Mouse (Mus musculus) hindbrain, embryonic 16.5 days (tissue): ENCODE measurements around the gene Cyp1a2. TPM values are rescaled to one million over a fixed set of nuclear protein-coding genes. Genes with fewer than 3 reads are reported as not detected.

Experiments used
- ATAC-seq: fragments of 200-750 bp; cut with Nextera tagmentation; 2 replicates; pipeline ENCODE4 v1.8.0; 2017; ENCODE audit warnings: moderate TSS enrichment, moderate library complexity
- H3K27ac ChIP-seq: fragments of 300-500 bp; sonication (generic); 2 replicates; pipeline ENCODE4 v1.5.1; 2014; ENCODE audit warnings: low read depth, mild to moderate bottlenecking, control low read depth, low read length, moderate library complexity
- H3K27me3 ChIP-seq: fragments of 300-500 bp; sonication (generic); replicated peaks from 2 replicates; pipeline ENCODE4 v1.6.1; 2014; ENCODE audit warnings: low read length; ENCODE audit not compliant: control insufficient read depth, insufficient read depth
- H3K36me3 ChIP-seq: fragments of 300-500 bp; sonication (generic); 2 replicates; pipeline ENCODE4 v1.6.1; 2014; ENCODE audit warnings: mild to moderate bottlenecking, low read length, moderate library complexity, mixed read lengths; ENCODE audit not compliant: control insufficient read depth, insufficient read depth
- H3K4me1 ChIP-seq: fragments of 300-500 bp; sonication (generic); 2 replicates; pipeline ENCODE4 v1.6.1; 2014; ENCODE audit warnings: low read depth, low read length; ENCODE audit not compliant: control insufficient read depth, insufficient read depth
- H3K4me2 ChIP-seq: fragments of 300-500 bp; sonication (generic); 2 replicates; pipeline ENCODE4 v1.6.1; 2014; ENCODE audit warnings: mild to moderate bottlenecking, low read length, control low read depth, moderate library complexity
- H3K4me3 ChIP-seq: fragments of 300-500 bp; sonication (generic); 2 replicates; pipeline ENCODE4 v1.5.1; 2014; ENCODE audit warnings: mild to moderate bottlenecking, low read length, control low read depth, moderate library complexity
- H3K9ac ChIP-seq: fragments of 300-500 bp; sonication (generic); 2 replicates; pipeline ENCODE4 v1.6.1; 2014; ENCODE audit warnings: low read depth, mild to moderate bottlenecking, control low read depth, low read length, moderate library complexity
- H3K9me3 ChIP-seq: fragments of 300-500 bp; sonication (generic); 2 replicates; pipeline ENCODE4 v1.6.1; 2014; ENCODE audit warnings: mild to moderate bottlenecking, low read length, moderate library complexity; ENCODE audit not compliant: control insufficient read depth
- WGBS: fragments of 180-500 bp; shearing (Covaris S2); extraction: QIAGEN DNeasy Blood & Tissue Kit; methylation state at CpG from one replicate; pipeline ENCODE4 v1.1.7; 2014; 5-methylcytosine and 5-hydroxymethylcytosine counted together
- polyA plus RNA-seq: library from polyadenylated mRNA; unstranded; fragments of >200 nt; fragmentation: Nextera tagmentation; extraction: Ambion mirVana; gene quantifications from 2 replicates; pipeline ENCODE4 v1.2.1, GENCODE M21; 2015

Gene Cyp1a2
- polyA plus RNA-seq, 1 experiment from 2014 or later, result not detected

DNA sequence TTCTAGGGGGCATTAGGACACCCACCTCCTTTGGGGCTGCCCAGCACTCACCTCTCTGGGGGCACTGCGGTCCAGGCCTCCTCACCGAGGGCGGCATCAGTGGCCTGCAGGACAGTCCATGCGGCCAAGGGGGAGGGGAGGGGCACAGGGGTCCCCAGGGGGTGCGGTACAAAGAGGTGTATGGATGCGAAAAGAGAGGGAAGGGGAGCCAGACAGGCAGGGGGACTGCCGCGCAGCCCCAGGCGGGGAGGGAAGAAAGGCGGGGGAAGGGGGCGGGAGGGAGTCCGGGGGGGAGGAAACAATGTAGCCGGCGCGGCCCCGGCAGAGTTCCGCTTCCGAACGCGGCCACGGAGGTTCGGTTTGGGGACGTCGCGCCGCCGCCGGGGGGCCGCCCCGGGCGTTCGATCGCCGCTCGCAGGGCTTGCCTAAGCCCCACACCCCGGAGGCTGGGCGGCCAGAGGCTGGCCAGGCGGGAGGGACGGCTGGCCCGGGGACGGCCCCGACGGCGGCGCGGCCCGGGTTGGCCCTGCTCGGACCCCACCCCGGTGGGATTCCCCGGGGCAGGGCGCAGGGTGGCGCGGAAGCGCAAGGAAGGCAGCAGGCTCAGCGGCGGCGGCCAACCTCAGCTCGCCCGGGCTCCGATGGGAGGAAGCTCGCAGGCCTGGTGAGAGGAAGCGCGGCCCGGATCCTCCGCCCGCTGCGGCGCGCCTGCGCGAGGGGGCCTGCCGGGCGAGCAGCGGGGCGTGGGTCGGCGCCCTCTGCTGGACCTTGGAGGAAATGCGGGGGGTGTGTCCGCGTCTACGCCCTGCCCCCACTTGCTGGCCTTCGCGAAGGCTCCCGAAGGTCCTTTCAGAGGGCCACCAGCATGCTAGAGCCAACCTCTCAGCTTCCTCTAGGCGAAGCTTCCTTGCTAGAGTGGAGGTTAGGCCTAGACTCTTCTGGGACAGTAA lies 38.3 kb downstream of the Cyp1a2 start:
- Histone ChIP-seq H3K36me3 (no peaks in the 10 kb centered on the region), H3K9ac (peak overlapping the region; percentile 100), H3K4me1 (peaks cover 43% of the 10 kb centered on the region), H3K27me3 (no peaks in the 10 kb centered on the region), H3K4me2 (peak overlapping the region; percentile 98), H3K4me3 (peak overlapping the region; percentile 96), H3K27ac (peak overlapping the region; percentile 93), H3K9me3 (no peaks in the 10 kb centered on the region)
- peak; percentile 89 for ATAC-seq
- 1% methylated on average over 60 of the region's 85 CpGs for WGBS

DNA sequence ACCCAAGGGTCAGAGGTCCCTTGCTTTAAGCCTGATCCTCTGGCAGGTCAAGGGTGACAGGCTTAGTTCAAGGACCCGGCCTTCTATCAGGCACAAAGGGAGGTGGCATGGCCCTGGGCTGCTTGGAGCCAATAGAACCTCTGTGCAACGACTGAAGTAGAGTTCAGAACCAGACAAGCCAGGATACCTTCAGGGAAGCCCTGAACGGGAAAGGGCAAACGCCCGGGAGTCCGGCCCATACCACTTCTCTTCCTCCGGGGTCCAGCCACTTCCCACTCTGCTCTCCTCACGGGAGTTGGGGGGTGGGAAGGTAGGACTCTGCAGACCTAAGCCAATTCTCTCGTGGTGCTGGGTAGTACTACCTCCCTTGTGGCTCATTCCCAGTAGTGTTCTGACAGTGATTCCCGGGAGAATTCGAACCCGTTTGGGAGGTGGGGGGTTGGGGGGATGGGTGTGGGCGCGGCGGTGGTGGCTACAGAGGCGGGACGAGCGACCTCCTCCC lies 39.0 kb downstream of the Cyp1a2 start:
- peak; percentile 3; the same call in 1 of the 2 replicates for ATAC-seq

DNA sequence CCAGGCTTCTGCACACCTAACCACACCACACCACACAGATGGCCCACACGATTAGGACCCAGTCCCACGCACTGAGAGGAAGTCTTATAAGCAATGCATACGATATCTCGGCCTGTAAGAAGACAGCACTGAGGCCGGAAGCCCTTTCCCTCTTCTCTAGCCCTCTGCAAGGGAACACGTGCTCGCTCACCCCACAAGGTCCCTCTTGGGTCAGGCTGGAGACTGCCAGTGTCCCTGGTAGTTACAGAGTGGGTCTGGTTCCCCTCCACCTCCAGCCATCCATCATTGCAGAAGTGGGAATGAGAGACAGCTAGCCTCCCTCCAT lies 39.7 kb downstream of the Cyp1a2 start:
- Histone ChIP-seq H3K4me2 (peak overlapping the region; percentile 98), H3K4me3 (peak overlapping the region; percentile 96), H3K9me3 (no peaks in the 10 kb centered on the region), H3K9ac (peak overlapping the region; percentile 100), H3K27ac (no peak overlapping the region; the same call in 1 of the 2 replicates), H3K27me3 (no peaks in the 10 kb centered on the region), H3K4me1 (peaks cover 57% of the 10 kb centered on the region), H3K36me3 (no peaks in the 10 kb centered on the region)
- ATAC-seq, result no peak
- 49% methylated on average over 7 of the region's 7 CpGs for WGBS

More for the DNA sequence above, 39.0 kb downstream of the Cyp1a2 start:
- H3K4me1 ChIP-seq, result peaks cover 50% of the 10 kb centered on the region
- no peaks in the 10 kb centered on the region for H3K36me3 ChIP-seq
- peak overlapping the region; percentile 100 for H3K9ac ChIP-seq
- no peaks in the 10 kb centered on the region for H3K27me3 ChIP-seq
- no peaks in the 10 kb centered on the region for H3K9me3 ChIP-seq
- peak overlapping the region; percentile 98 for H3K4me2 ChIP-seq
- WGBS, result under 1% methylated on average over 18 of the region's 18 CpGs
- peak overlapping the region; percentile 93 for H3K27ac ChIP-seq
- peak overlapping the region; percentile 96 for H3K4me3 ChIP-seq

DNA sequence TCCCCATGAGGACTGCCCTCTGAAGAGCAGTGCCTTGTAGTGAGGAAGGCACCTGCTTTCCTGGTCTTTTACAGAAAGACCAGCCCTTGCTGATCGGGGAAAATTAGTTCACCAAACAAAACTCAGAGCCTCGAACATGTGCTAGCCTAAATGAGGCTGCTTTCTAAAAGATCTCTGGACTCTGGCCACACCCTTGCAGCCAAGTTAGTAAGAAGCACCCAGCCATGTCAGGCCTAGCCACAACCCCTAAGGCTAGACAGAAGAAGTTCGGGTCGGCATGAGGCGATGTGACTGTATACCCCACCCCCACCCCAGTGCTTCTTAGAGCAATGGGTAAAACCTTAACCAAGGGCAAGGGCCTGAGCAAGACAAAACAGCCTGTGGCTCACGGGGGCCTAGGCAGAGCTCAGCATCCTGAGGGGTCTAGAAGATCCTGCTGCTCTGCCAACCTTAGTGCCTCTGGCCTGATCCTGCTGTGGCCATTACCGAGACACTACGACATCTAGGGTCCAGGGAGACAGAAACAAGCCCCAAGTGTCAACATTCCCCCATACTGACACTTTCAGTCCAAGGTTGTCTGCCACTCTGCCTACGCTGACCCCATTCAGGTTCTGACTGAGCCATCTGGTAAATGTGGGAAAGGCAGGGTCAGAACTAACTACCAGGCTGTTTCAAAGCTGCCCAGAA lies 40.2 kb downstream of the Cyp1a2 start:
- Histone ChIP-seq H3K27me3 (no peaks in the 10 kb centered on the region), H3K4me1 (peaks cover 62% of the 10 kb centered on the region), H3K9ac (peak overlapping the region; percentile 100), H3K9me3 (no peaks in the 10 kb centered on the region), H3K4me2 (peak overlapping the region; percentile 98), H3K4me3 (peak overlapping the region; percentile 96), H3K36me3 (no peaks in the 10 kb centered on the region), H3K27ac (no peak overlapping the region)
- no peak for ATAC-seq
- 68% methylated on average over 9 of the region's 9 CpGs for WGBS

DNA sequence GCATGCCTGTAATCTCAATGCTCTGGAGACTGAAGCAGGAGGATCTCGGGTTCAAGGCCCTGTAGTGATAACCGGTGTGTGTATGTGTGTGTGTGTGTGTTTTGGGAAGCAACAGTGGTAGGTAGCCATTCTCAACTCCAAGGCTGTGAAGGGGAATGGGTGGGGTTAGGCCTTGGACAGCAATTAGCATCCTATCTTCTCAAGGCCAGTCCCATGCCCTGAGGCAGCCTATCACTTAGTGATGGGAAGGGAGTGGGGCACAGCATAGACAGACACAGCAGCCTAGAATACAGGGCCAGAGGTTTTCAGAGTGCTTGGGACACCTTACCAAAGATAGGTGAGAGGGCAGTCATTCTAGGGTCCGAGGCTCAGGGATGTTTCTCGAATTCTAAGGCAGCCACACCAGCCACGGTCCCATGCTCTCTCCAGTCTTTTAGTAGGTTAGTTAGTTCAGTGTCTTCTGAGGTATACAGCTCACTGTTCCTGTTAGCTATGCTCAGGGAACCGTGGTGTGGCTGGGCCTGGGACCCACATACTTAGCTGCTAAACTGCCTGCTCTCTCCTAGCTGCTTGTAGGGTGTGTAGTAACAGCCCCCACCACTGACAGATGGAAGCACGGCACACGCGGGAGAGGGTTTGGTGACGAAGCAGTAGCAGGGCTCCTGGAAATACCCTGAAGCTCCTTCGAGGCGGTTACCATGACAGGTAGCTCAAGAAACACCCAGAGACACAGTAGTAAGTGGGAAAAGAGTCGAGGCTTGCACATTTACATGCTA lies 41.5 kb downstream of the Cyp1a2 start:
- Histone ChIP-seq H3K4me3 (no peak overlapping the region), H3K4me1 (peaks cover 74% of the 10 kb centered on the region), H3K27ac (no peak overlapping the region), H3K4me2 (no peak overlapping the region; the same call in 1 of the 2 replicates), H3K36me3 (no peaks in the 10 kb centered on the region), H3K27me3 (no peaks in the 10 kb centered on the region), H3K9ac (peak overlapping the region; percentile 22; the same call in 1 of the 2 replicates), H3K9me3 (no peaks in the 10 kb centered on the region)
- no peak for ATAC-seq
- WGBS, result 83% methylated on average over 13 of the region's 13 CpGs

DNA sequence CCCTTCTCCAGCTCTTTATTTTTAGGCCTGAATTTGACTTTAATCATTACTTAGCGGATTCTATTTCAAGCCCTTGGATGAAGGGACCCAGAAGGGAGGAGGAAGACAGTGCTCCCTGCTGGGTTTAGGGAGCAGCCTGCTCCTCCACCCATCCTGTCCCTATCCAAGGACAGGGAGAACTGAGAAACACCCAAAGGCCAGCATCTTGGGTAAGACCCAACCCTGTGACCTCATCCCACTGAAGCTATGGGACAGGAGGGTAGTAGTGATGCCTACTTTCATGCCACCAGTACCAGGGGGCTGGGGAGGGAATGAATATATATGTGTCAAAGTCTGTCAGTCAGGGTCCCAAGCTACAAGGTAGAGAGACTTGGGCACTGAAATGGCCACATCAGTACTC lies 42.5 kb downstream of the Cyp1a2 start:
- no peak overlapping the region; the same call in 1 of the 2 replicates for H3K4me2 ChIP-seq
- 81% methylated on average over 1 of the region's 1 CpGs for WGBS

DNA sequence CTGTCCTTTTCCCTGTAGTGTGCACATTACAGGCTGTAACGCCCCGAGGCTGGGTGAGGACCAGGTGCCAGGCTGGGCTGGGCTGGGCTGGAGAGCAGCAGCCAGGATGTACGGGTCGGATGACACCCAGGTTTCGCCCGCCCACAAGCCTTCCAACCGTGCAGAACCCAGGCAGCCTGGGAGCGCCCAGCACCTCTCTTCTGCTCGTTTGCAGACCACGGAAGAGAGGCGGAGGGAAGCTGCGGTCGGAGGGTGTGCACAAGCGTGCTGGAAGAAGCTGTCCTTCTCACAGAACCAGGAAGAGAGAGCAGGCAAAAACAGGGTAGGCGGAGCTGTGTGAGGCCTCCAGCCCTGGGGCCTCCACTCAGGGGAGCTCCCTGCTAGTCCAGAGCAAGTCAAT lies 43.1 kb downstream of the Cyp1a2 start:
- H3K4me3 ChIP-seq, result no peak overlapping the region
- no peaks in the 10 kb centered on the region for H3K36me3 ChIP-seq
- no peak overlapping the region for H3K27ac ChIP-seq
- peak overlapping the region; percentile 13; the same call in 1 of the 2 replicates for H3K4me2 ChIP-seq
- WGBS, result 34% methylated on average over 15 of the region's 15 CpGs
- ATAC-seq, result no peak
- no peaks in the 10 kb centered on the region for H3K27me3 ChIP-seq
- no peaks in the 10 kb centered on the region for H3K9me3 ChIP-seq
- peaks cover 74% of the 10 kb centered on the region for H3K4me1 ChIP-seq
- H3K9ac ChIP-seq, result peak overlapping the region; percentile 13; the same call in 1 of the 2 replicates

More for the DNA sequence above, 42.5 kb downstream of the Cyp1a2 start:
- H3K9ac ChIP-seq, result no peak overlapping the region
- H3K27me3 ChIP-seq, result no peaks in the 10 kb centered on the region
- H3K9me3 ChIP-seq, result no peaks in the 10 kb centered on the region
- no peak for ATAC-seq
- no peaks in the 10 kb centered on the region for H3K36me3 ChIP-seq
- H3K4me1 ChIP-seq, result peaks cover 74% of the 10 kb centered on the region
- H3K4me3 ChIP-seq, result no peak overlapping the region
- H3K27ac ChIP-seq, result no peak overlapping the region

DNA sequence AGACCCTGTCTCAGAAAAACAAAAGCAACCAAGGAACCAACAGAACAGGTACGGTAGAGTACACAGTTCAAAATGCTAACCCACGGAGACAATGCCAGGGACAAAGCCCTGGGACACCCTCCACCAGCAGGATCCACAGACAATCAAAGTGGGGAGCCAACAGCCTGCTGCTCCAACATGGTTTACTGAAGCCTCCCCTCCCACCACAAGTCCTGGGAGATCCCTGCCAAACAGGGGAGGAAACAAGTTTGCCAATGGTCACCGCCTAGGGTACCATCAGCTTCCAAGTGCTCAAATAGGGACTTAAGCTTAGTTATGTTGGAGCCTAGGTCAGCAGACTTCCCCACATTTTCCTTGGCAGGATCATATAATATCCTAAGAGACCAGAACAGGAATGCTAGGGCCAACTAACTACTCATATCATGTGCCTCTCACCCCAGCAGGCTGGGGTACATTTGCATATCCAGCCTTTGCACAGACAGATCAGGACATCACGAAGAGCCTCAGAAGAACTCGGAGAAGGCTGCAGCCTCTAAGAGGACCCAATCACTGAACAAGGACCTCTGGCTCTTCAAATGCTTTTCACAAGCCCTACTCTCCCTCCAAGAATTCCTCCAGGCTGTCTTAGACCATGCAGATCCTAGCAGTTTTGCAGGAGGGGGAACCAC lies 43.7 kb downstream of the Cyp1a2 start:
- ATAC-seq, result no peak
- no peak overlapping the region for H3K27ac ChIP-seq
- H3K4me1 ChIP-seq, result peaks cover 74% of the 10 kb centered on the region
- H3K9me3 ChIP-seq, result no peaks in the 10 kb centered on the region
- no peaks in the 10 kb centered on the region for H3K27me3 ChIP-seq
- 54% methylated on average over 5 of the region's 5 CpGs for WGBS
- no peaks in the 10 kb centered on the region for H3K36me3 ChIP-seq
- H3K4me3 ChIP-seq, result no peak overlapping the region
- peak overlapping the region; percentile 13; the same call in 1 of the 2 replicates for H3K9ac ChIP-seq
- H3K4me2 ChIP-seq, result peak overlapping the region; percentile 13; the same call in 1 of the 2 replicates
